Mouse (Mus musculus): ENCODE data around the gene Vmn2r22. TPM values are rescaled to one million over a fixed set of nuclear protein-coding genes. Genes with fewer than 3 reads are reported as not detected.

The Vmn2r22 gene
- polyA plus RNA-seq, 1 experiment: not detected

Other genes starting within 250 kb of the Vmn2r22 start
- not detected in 2 replicates for gene Vmn2r20, start 232.6 kb downstream of the Vmn2r22 start, polyA plus RNA-seq (2012; rRNA removed)
- not detected in 2 replicates for gene Vmn2r21, start 117.3 kb downstream of the Vmn2r22 start, polyA plus RNA-seq (2012; rRNA removed)
- gene Vmn2r23, start 51.9 kb upstream of the Vmn2r22 start, polyA plus RNA-seq (2012; rRNA removed): not detected in 2 replicates
- not detected in 2 replicates for gene Vmn2r24, start 128.2 kb upstream of the Vmn2r22 start, polyA plus RNA-seq (2012; rRNA removed)
- gene Vmn2r25, start 202.7 kb upstream of the Vmn2r22 start, polyA plus RNA-seq (2012; rRNA removed): not detected in 2 replicates